Mouse (Mus musculus): ENCODE results near the gene Camk2b. TPM values are rescaled to one million over a fixed set of nuclear protein-coding genes. Genes with fewer than 3 reads are reported as not detected.

Gene Camk2b
- polyA plus RNA-seq, 1 experiment from 2014 or later, result 2.7 TPM

DNA sequence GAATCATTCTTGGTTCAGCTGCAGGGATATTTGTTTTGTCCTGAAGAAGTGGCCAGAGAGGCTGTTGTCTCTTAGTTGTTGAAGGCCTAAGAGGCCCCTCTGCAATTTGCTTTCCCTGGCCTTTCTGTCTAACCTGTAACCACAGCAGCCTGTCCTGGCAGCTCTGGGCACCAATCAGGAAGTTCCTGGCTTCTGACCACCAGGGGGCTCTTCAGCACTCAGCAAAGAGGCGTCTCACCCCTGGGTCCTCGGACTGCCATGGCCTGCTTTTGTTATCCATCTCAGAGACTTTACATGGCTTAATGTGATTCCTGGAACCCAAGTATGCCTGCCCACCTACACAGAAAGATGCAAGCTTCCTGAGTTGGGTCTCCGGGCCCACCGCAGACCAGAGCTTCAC, 75.3 kb downstream of the Camk2b start:
- no peak overlapping the region for H3K9ac ChIP-seq (ENCODE audit: low read depth, low read length)
- no peak for ATAC-seq (replicated peaks; ENCODE audit: insufficient number of reproducible peaks, low FRiP score, low TSS enrichment)
- no peaks in the 10 kb centered on the region for H3K27me3 ChIP-seq (ENCODE audit: control insufficient read depth, insufficient read depth, low read length)
- 33% methylated on average over 4 of the region's 4 CpGs for WGBS (ENCODE audit: insufficient replicate concordance)
- no peak overlapping the region for H3K4me2 ChIP-seq
- no peak overlapping the region for H3K4me3 ChIP-seq (ENCODE audit: low read depth, low read length)
- no peak overlapping the region for H3K27ac ChIP-seq (ENCODE audit: low read depth, low read length)
- H3K4me1 ChIP-seq (ENCODE audit: control insufficient read depth, insufficient read depth, low read length), result no peaks in the 10 kb centered on the region
- H3K36me3 ChIP-seq (ENCODE audit: control insufficient read depth, insufficient read depth, low read length), result no peaks in the 10 kb centered on the region
- H3K9me3 ChIP-seq (replicated peaks; ENCODE audit: control insufficient read depth, low read length), result no peaks in the 10 kb centered on the region

DNA sequence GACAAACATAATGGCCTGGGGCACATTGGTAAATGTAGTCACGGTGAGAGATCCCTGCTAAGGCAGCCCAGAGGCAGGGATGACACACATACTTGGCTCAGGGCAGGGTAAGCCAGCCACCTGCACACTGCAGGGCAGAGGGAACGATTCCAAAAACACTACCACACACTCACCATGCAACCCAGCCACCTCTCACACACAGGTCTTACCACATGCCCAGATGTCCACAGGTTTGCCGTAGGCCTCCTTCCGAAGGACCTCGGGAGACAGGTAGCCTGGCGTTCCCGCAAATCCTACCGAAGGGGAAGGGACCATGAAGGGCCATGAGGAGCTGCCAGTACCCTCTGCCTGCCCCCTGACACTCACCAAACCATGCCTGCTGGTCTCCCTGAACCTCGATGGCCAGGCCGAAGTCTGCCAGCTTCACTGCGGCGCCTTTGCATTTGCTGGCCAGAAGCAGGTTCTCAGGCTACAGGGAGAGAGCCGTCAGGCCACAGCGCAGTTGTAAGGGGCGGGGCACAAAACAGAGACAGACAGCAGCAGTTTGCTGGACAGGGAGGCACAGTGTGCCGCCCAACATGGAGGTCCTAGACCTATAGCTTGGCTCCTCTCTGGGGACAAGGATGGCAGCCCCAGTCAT, 76.1 kb downstream of the Camk2b start:
- ATAC-seq (replicated peaks; ENCODE audit: insufficient number of reproducible peaks, low FRiP score, low TSS enrichment), result no peak
- no peaks in the 10 kb centered on the region for H3K4me1 ChIP-seq (ENCODE audit: control insufficient read depth, insufficient read depth, low read length)

DNA sequence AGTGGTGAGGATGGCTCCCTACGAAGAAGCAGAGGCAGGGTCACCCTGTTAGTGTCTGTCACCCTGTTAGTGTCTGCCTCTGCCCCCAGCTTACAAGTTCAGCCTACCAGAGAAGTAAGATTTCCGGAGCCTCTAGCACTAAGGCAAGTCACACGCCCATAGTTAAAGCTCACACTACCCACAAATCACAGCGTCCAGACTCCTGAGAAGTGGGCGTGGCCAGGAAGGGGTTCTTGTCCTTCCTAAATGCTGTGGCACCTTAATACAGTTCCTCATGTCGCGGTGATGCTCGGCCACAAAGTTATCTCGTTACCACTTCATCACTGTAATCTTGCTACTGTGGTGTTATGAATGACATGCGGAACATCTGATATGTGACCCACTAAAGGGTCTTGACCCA, 78.0 kb downstream of the Camk2b start:
- H3K4me3 ChIP-seq (ENCODE audit: low read depth, low read length), result no peak overlapping the region
- no peak overlapping the region for H3K4me2 ChIP-seq
- H3K4me1 ChIP-seq (ENCODE audit: control insufficient read depth, insufficient read depth, low read length), result no peaks in the 10 kb centered on the region
- H3K27me3 ChIP-seq (ENCODE audit: control insufficient read depth, insufficient read depth, low read length), result no peaks in the 10 kb centered on the region
- no peak overlapping the region for H3K9ac ChIP-seq (ENCODE audit: low read depth, low read length)
- no peaks in the 10 kb centered on the region for H3K36me3 ChIP-seq (ENCODE audit: control insufficient read depth, insufficient read depth, low read length)
- 80% methylated on average over 10 of the region's 10 CpGs for WGBS (ENCODE audit: insufficient replicate concordance)
- no peak for ATAC-seq (replicated peaks; ENCODE audit: insufficient number of reproducible peaks, low FRiP score, low TSS enrichment)
- no peak overlapping the region for H3K27ac ChIP-seq (ENCODE audit: low read depth, low read length)
- no peaks in the 10 kb centered on the region for H3K9me3 ChIP-seq (replicated peaks; ENCODE audit: control insufficient read depth, low read length)

More for the DNA sequence above, 76.1 kb downstream of the Camk2b start:
- no peak overlapping the region for H3K4me2 ChIP-seq
- no peaks in the 10 kb centered on the region for H3K36me3 ChIP-seq (ENCODE audit: control insufficient read depth, insufficient read depth, low read length)
- no peaks in the 10 kb centered on the region for H3K9me3 ChIP-seq (replicated peaks; ENCODE audit: control insufficient read depth, low read length)
- no peaks in the 10 kb centered on the region for H3K27me3 ChIP-seq (ENCODE audit: control insufficient read depth, insufficient read depth, low read length)
- 84% methylated on average over 16 of the region's 16 CpGs for WGBS (ENCODE audit: insufficient replicate concordance)
- H3K27ac ChIP-seq (ENCODE audit: low read depth, low read length), result no peak overlapping the region
- H3K9ac ChIP-seq (ENCODE audit: low read depth, low read length), result no peak overlapping the region
- H3K4me3 ChIP-seq (ENCODE audit: low read depth, low read length), result no peak overlapping the region

DNA sequence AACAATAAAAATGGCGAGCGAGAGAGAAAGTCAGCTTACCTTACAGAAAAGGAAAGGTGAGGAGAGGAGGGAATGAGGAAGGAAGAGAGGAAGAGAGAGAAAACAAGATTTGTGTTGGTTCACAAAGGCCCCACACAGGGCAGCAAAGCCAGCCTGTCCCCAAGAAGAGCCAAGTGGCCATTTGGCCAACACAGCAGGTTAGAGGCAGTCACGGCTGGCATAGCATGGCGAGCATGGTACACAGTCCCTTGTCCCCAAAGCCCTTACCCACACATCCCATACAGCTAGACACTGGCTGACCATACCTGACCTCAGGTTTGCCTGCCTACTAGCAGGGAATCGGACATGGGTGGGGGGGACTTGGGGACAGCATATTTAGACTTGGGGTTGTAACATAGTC, 82.5 kb downstream of the Camk2b start:
- Histone ChIP-seq H3K27ac (ENCODE audit: low read depth, low read length) (no peak overlapping the region), H3K4me1 (ENCODE audit: control insufficient read depth, insufficient read depth, low read length) (no peaks in the 10 kb centered on the region), H3K9me3 (replicated peaks; ENCODE audit: control insufficient read depth, low read length) (no peaks in the 10 kb centered on the region), H3K36me3 (ENCODE audit: control insufficient read depth, insufficient read depth, low read length) (no peaks in the 10 kb centered on the region), H3K9ac (ENCODE audit: low read depth, low read length) (no peak overlapping the region), H3K4me2 (no peak overlapping the region), H3K4me3 (ENCODE audit: low read depth, low read length) (no peak overlapping the region), H3K27me3 (ENCODE audit: control insufficient read depth, insufficient read depth, low read length) (no peaks in the 10 kb centered on the region)
- WGBS (ENCODE audit: insufficient replicate concordance), result 83% methylated on average over 5 of the region's 5 CpGs
- ATAC-seq (replicated peaks; ENCODE audit: insufficient number of reproducible peaks, low FRiP score, low TSS enrichment), result no peak

DNA sequence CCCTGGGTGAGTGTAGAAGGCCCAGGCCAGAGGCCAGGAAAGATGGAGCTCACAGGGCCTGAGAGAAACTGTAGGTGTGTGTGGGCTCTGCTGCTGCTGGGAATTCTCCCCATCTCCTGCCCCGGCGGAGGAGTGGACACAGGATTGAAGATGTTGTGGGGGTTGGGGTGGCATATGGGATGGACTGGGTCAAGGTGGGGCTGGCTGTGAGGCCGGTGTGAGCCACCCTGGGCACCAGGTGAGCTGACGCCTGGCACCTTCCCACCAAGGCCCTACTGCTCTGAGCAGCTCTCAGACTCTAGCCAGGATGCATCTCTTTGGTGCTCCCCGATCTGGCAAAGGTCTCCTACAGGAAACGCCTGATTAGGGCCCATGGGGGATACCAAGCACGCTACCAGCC, 84.8 kb downstream of the Camk2b start:
- no peak overlapping the region for H3K4me3 ChIP-seq (ENCODE audit: low read depth, low read length)
- H3K36me3 ChIP-seq (ENCODE audit: control insufficient read depth, insufficient read depth, low read length), result no peaks in the 10 kb centered on the region
- no peaks in the 10 kb centered on the region for H3K27me3 ChIP-seq (ENCODE audit: control insufficient read depth, insufficient read depth, low read length)
- H3K9ac ChIP-seq (ENCODE audit: low read depth, low read length), result no peak overlapping the region
- no peaks in the 10 kb centered on the region for H3K9me3 ChIP-seq (replicated peaks; ENCODE audit: control insufficient read depth, low read length)
- H3K4me2 ChIP-seq, result no peak overlapping the region
- no peak overlapping the region for H3K27ac ChIP-seq (ENCODE audit: low read depth, low read length)
- no peak for ATAC-seq (replicated peaks; ENCODE audit: insufficient number of reproducible peaks, low FRiP score, low TSS enrichment)
- 0 out of 2 replicates have a peak, but pooled peaks cover 2% of the 10 kb centered on the region for H3K4me1 ChIP-seq (ENCODE audit: control insufficient read depth, insufficient read depth, low read length)
- 77% methylated on average over 7 of the region's 7 CpGs for WGBS (ENCODE audit: insufficient replicate concordance)

DNA sequence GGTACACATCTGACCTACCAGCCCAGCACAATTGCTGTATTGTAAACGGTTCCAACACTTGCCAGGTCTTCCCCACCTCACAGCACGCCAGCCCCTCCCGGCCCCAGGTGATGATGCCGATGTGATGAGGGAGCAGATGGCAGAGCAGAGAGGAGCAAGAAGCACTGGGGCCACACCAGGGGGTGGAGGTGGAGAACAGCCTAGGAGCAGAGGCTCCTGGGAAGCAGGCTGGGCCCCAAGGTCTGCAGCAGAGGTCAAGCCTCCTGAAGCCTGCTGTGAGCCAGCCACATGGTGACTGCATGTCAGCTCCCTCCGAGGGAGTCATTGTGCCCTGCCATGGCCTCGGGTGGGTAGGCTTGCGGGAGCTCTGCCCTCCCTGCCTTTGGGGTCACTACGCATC, 85.6 kb downstream of the Camk2b start:
- WGBS (ENCODE audit: insufficient replicate concordance), result 63% methylated on average over 8 of the region's 8 CpGs
- no peak overlapping the region for H3K27ac ChIP-seq (ENCODE audit: low read depth, low read length)
- no peaks in the 10 kb centered on the region for H3K9me3 ChIP-seq (replicated peaks; ENCODE audit: control insufficient read depth, low read length)
- no peak overlapping the region for H3K9ac ChIP-seq (ENCODE audit: low read depth, low read length)
- H3K27me3 ChIP-seq (ENCODE audit: control insufficient read depth, insufficient read depth, low read length), result no peaks in the 10 kb centered on the region
- H3K4me1 ChIP-seq (ENCODE audit: control insufficient read depth, insufficient read depth, low read length), result peaks cover 6% of the 10 kb centered on the region; the same call in 1 of the 2 replicates
- H3K4me3 ChIP-seq (ENCODE audit: low read depth, low read length), result no peak overlapping the region
- H3K36me3 ChIP-seq (ENCODE audit: control insufficient read depth, insufficient read depth, low read length), result no peaks in the 10 kb centered on the region
- no peak for ATAC-seq (replicated peaks; ENCODE audit: insufficient number of reproducible peaks, low FRiP score, low TSS enrichment)
- no peak overlapping the region for H3K4me2 ChIP-seq

DNA sequence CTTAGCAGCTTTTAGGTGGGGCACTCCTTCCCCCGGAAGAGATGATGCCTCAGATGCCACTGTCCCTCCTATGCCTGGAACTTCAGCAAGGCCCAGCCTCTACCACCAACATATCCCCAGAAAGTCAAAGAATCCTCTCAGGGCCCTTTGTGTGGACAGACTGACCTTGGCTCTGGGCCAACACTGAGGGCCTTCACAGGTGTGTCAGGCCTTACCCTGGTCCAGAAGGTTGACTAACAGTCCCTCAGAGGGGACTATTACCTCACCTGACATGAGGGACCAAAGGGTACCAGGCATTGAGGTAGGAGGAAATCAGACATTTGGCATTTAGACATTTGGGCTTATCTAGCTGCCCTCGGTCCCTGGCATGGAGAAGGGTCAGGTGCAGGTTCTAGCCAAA, 86.1 kb downstream of the Camk2b start:
- H3K4me1 ChIP-seq (ENCODE audit: control insufficient read depth, insufficient read depth, low read length), result peaks cover 6% of the 10 kb centered on the region; the same call in 1 of the 2 replicates
- H3K27ac ChIP-seq (ENCODE audit: low read depth, low read length), result no peak overlapping the region
- no peak overlapping the region for H3K4me2 ChIP-seq
- no peaks in the 10 kb centered on the region for H3K36me3 ChIP-seq (ENCODE audit: control insufficient read depth, insufficient read depth, low read length)
- no peak for ATAC-seq (replicated peaks; ENCODE audit: insufficient number of reproducible peaks, low FRiP score, low TSS enrichment)
- no peak overlapping the region for H3K4me3 ChIP-seq (ENCODE audit: low read depth, low read length)
- no peaks in the 10 kb centered on the region for H3K9me3 ChIP-seq (replicated peaks; ENCODE audit: control insufficient read depth, low read length)
- WGBS (ENCODE audit: insufficient replicate concordance), result 78% methylated on average over 2 of the region's 2 CpGs
- no peaks in the 10 kb centered on the region for H3K27me3 ChIP-seq (ENCODE audit: control insufficient read depth, insufficient read depth, low read length)
- H3K9ac ChIP-seq (ENCODE audit: low read depth, low read length), result no peak overlapping the region

DNA sequence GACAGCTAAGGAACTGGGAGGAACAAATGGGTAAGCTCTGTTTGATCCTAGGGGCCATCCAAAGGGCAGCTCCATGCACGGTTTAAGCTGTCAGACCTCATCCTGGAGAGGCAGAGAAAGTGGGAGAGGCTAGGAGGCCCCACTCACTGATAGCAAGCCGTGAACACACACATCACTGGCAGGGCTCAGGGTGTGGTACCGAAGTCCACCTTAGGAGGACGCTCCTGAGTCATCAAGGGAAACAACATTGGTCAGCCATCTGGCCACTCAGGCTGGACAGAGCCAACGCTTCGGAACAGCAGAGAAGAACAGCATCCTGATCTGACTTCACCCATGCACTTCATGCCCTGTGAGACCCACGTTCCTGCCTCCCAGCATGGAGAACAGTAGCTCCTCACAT, 87.1 kb downstream of the Camk2b start:
- no peak overlapping the region for H3K9ac ChIP-seq (ENCODE audit: low read depth, low read length)
- H3K4me3 ChIP-seq (ENCODE audit: low read depth, low read length), result no peak overlapping the region
- no peak overlapping the region for H3K27ac ChIP-seq (ENCODE audit: low read depth, low read length)
- no peak for ATAC-seq (replicated peaks; ENCODE audit: insufficient number of reproducible peaks, low FRiP score, low TSS enrichment)
- 74% methylated on average over 7 of the region's 7 CpGs for WGBS (ENCODE audit: insufficient replicate concordance)
- peaks cover 7% of the 10 kb centered on the region; the same call in 1 of the 2 replicates for H3K4me1 ChIP-seq (ENCODE audit: control insufficient read depth, insufficient read depth, low read length)
- no peaks in the 10 kb centered on the region for H3K36me3 ChIP-seq (ENCODE audit: control insufficient read depth, insufficient read depth, low read length)
- H3K27me3 ChIP-seq (ENCODE audit: control insufficient read depth, insufficient read depth, low read length), result no peaks in the 10 kb centered on the region
- no peak overlapping the region for H3K4me2 ChIP-seq
- H3K9me3 ChIP-seq (replicated peaks; ENCODE audit: control insufficient read depth, low read length), result no peaks in the 10 kb centered on the region

DNA sequence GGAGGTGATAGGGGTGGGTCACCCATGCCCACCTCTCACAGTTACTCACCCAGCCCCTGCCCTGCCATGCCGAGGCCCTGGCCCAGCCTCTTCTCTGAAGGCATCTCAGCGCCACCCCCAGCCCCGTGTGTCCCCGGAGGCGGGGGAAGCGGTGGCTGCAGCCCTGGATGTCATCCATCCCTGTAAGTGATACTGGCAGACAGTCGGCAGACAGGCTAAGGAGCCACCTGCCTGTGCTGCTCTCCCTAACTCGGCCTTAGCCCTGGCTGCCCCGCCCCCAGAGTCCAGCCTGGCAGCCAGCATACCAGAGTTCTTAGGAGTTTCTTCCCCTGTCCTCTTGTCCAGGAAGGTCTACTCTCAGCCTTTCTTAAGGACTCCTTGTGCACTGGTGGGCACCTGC, 90.1 kb downstream of the Camk2b start:
- 19% methylated on average over 9 of the region's 9 CpGs for WGBS (ENCODE audit: insufficient replicate concordance)
- peaks cover 12% of the 10 kb centered on the region for H3K4me1 ChIP-seq (ENCODE audit: control insufficient read depth, insufficient read depth, low read length)
- no peaks in the 10 kb centered on the region for H3K9me3 ChIP-seq (replicated peaks; ENCODE audit: control insufficient read depth, low read length)
- no peaks in the 10 kb centered on the region for H3K27me3 ChIP-seq (ENCODE audit: control insufficient read depth, insufficient read depth, low read length)
- no peaks in the 10 kb centered on the region for H3K36me3 ChIP-seq (ENCODE audit: control insufficient read depth, insufficient read depth, low read length)
- H3K9ac ChIP-seq (ENCODE audit: low read depth, low read length), result no peak overlapping the region
- ATAC-seq (replicated peaks; ENCODE audit: insufficient number of reproducible peaks, low FRiP score, low TSS enrichment), result no peak
- H3K4me2 ChIP-seq, result no peak overlapping the region
- H3K27ac ChIP-seq (ENCODE audit: low read depth, low read length), result no peak overlapping the region
- H3K4me3 ChIP-seq (ENCODE audit: low read depth, low read length), result no peak overlapping the region

All from heart, embryonic 11.5 days (tissue).